Mouse (Mus musculus): ENCODE data around the gene Klhl41. TPM values are rescaled to one million over a fixed set of nuclear protein-coding genes. Genes with fewer than 3 reads are reported as not detected.

The Klhl41 gene
- 0.08 TPM in 1 of 2 replicates, not detected in the other for polyA plus RNA-seq (2012)

DNA sequence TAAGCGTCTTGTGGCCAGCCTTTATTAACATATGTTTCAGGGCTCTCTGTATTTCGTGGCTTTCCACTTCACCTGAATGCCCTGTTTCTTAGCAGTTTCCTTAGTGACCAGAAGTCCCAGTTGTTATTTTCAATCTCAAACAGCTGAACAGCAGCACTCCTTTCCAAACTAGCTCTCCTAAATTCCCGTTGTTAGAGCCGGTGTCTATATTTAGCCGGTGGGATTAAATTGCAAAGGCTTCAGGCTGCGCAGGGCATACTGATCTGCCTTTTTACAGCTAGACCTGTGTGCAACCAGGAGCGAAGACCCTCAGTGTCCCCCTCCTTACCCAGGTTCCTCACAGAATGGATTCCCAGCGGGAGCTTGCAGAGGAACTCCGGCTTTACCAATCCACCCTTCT is at the start of gene Klhl41:
Gene Klhl41, plus strand, starts transcription at position 268 of the 400 bp plus-strand sequence.

DNA sequence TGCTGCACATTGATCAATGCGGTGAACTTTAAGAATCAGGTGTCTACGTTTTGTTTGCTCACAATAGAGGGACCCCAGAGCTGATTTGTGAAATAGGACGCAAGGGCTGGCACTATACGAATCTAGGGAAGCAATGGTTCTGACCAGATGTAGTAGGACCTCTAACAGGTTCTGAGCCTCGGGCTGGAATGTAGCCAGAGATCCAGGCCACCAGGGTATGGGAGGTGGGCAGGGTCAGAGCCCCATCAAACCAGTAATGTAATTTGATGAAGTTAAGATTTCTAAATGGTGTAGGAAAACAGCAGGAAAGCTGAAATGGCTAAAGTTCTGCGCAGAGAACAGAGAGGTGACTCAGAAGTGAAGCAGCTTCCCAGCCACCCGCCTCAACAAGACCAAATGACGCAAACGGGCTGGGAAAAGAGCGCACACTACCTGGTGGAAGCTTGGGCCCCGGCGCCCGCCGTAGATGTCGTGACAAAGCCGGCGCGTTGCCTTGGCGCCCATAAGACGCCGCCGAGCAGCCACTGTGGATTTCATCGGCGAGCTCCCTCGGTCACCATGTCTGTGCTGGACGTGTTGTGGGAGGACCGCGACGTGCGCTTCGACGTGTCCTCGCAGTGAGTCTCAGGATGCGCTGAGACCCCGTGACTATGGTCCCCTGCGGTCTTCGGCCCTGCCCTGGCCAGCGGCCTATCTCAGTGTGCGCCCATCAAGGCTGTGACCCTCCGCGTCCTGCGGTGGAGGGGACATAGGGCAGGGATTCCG is 23.0 kb upstream of the Klhl41 start, which contains the start of gene Bbs5:
Gene Bbs5, plus strand, starts transcription at position 446 of the 765 bp plus-strand sequence.

DNA sequence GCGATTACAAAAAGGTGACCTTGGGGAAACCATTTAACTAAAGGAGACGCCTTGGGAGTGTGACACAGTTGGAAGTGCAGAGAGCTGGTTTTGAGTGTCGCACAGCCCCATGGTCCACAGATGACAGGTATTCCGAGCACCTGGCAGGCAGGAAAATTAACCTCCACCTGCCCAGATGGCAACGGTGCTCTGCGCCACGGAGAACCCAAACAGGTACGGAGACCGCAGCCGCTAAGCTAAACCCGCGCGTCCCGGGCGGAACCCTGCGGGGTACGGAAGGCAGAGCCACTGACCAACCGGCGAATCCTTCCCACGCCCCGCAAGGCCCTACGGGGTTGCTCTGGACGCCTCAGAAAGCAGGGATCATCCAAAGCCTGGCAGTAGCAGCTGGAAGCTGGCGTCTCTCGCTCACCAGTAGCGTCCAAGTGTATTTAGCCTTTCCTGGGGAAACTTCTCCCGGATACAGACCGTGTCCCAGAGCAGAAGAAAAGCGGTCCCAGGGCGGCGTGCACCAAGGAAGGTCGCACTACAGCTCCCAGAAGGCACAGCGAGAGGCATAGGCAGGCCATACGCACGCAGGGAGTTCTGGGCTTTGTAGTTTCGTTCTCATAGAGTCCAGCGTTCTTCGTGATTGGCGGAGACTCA is 43.2 kb downstream of the Klhl41 start, which contains the start of gene Fastkd1:
Gene Fastkd1, minus strand, starts transcription at position 536 of the 645 bp plus-strand sequence.

DNA sequence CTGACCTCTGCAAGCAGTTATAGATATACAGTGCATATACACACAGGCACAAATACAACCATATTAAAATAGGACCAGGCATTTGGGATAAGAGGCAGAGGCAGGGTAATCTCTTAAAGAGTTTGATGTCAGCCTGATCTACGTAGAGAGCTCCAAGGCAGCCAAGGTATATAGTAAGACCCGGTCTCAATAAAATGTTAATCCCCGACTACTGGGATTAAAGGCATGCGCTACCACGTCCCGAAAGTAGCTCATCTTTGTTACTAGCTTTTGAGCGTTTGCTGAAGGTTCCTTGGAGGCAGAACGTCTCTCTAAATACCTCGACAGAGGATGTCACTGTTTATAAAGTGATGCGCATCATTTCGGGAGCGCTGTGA is 52.3 kb downstream of the Klhl41 start, which contains the start of gene Ppig:
Gene Ppig, plus strand, starts transcription at position 273 of the 377 bp plus-strand sequence.

Other genes with a start within 250 kb of the Klhl41 start
- gene Lrp2, start 84.1 kb upstream of the Klhl41 start, polyA plus RNA-seq (2012) = under 0.01 TPM in 1 of 2 replicates, not detected in the other
- gene Bbs5, start 22.9 kb upstream of the Klhl41 start, polyA plus RNA-seq (2012) = 0.10 TPM in 1 of 2 replicates, not detected in the other
- gene Fastkd1, start 43.4 kb downstream of the Klhl41 start, polyA plus RNA-seq (2012) = 0.58 and 0.68 TPM in 2 replicates
- 13.7 and 21.4 TPM in 2 replicates for gene Ppig, start 52.4 kb downstream of the Klhl41 start, polyA plus RNA-seq (2012)
- 0.37 and 0.44 TPM in 2 replicates for gene Ccdc173, start 119.5 kb downstream of the Klhl41 start, polyA plus RNA-seq (2012)
- gene Phospho2, start 119.5 kb downstream of the Klhl41 start, polyA plus RNA-seq (2012) = 33.9 and 37.1 TPM in 2 replicates
- 1.3 and 2.0 TPM in 2 replicates for gene Klhl23, start 151.8 kb downstream of the Klhl41 start, polyA plus RNA-seq (2012)
- gene Ssb, start 191.4 kb downstream of the Klhl41 start, polyA plus RNA-seq (2012) = 31.5 and 45.4 TPM in 2 replicates
- 75.0 TPM in 2 replicates for gene Mettl5, start 215.5 kb downstream of the Klhl41 start, polyA plus RNA-seq (2012)
- 6.9 and 10.3 TPM in 2 replicates for gene Ubr3, start 227.1 kb downstream of the Klhl41 start, polyA plus RNA-seq (2012)

Data from megakaryocyte-erythroid progenitor cell, adult 5 weeks (primary cell).